Mouse (Mus musculus) mouse trophoblast stem cell (cell line): ENCODE measurements around the gene Osr1.

Experiments used
- in situ Hi-C, 2 experiments: fragments of 300-500 bp; cut with MseI, MboI; formaldehyde crosslinking; loops; 2 replicates in 1 of 2; 3 replicates in 1 of 2; pipeline ENCODE4 v1.15.1; 2025

Gene Osr1

GRCm38 (mm10) chr12:9569971-9570370 lies at the start of gene Osr1:
Gene Osr1, plus strand, starts transcription at chr12:9570116.
- in situ Hi-C loops = loop anchor here in 1 of 2 experiments (25.0 kb wide), 1 partner anchor 867 kb away; no protein-coding TSS in a partner anchor

- in situ Hi-C loops = loop anchor here in 1 of 2 experiments (25.0 kb wide), 1 partner anchor 887 kb away; no protein-coding TSS in a partner anchor
These were observed 19.6 kb upstream of the Osr1 start for GRCm38 (mm10) chr12:9550328-9550727.

- in situ Hi-C loops = loop anchor here in 1 of 2 experiments (25.0 kb wide), 1 partner anchor 872 kb away; no protein-coding TSS in a partner anchor
These were observed 5.0 kb upstream of the Osr1 start for GRCm38 (mm10) chr12:9564956-9565355.

GRCm38 (mm10) chr12:9570496-9570995 lies 630 bp downstream of the Osr1 start:
- in situ Hi-C loops = loop anchor here in 1 of 2 experiments (25.0 kb wide), 1 partner anchor 867 kb away; no protein-coding TSS in a partner anchor

- in situ Hi-C loops = loop anchor here in 1 of 2 experiments (25.0 kb wide), 1 partner anchor 866 kb away; no protein-coding TSS in a partner anchor
These were observed 1.5 kb downstream of the Osr1 start for GRCm38 (mm10) chr12:9571276-9571940.

- in situ Hi-C loops = loop anchor here in 1 of 2 experiments (25.0 kb wide), 1 partner anchor 865 kb away; no protein-coding TSS in a partner anchor
These were observed 2.1 kb downstream of the Osr1 start for GRCm38 (mm10) chr12:9572022-9572421.

GRCm38 (mm10) chr12:9573682-9574081 lies 3.8 kb downstream of the Osr1 start:
- in situ Hi-C loops = loop anchor here in 1 of 2 experiments (25.0 kb wide), 1 partner anchor 864 kb away; no protein-coding TSS in a partner anchor

GRCm38 (mm10) chr12:9574244-9574871 lies 4.4 kb downstream of the Osr1 start:
- in situ Hi-C loops = loop anchor here in 1 of 2 experiments (25.0 kb wide), 1 partner anchor 863 kb away; no protein-coding TSS in a partner anchor

GRCm38 (mm10) chr12:9575158-9576042 lies 5.5 kb downstream of the Osr1 start:
- in situ Hi-C loops = no loop called here

GRCm38 (mm10) chr12:9576043-9576538 lies 6.2 kb downstream of the Osr1 start:
- in situ Hi-C loops = no loop called here

- in situ Hi-C loops = no loop called here
These were observed 7.7 kb downstream of the Osr1 start for GRCm38 (mm10) chr12:9577610-9578009.

- in situ Hi-C loops = no loop called here
These were observed 8.7 kb downstream of the Osr1 start for GRCm38 (mm10) chr12:9578591-9578990.

GRCm38 (mm10) chr12:9579301-9580030 lies 9.6 kb downstream of the Osr1 start:
- in situ Hi-C loops = no loop called here

GRCm38 (mm10) chr12:9580041-9580905 lies 10.4 kb downstream of the Osr1 start:
- in situ Hi-C loops = no loop called here

- in situ Hi-C loops = no loop called here
These were observed 11.1 kb downstream of the Osr1 start for GRCm38 (mm10) chr12:9581011-9581410.

GRCm38 (mm10) chr12:9581506-9581905 lies 11.6 kb downstream of the Osr1 start:
- in situ Hi-C loops = no loop called here

- in situ Hi-C loops = no loop called here
These were observed 12.5 kb downstream of the Osr1 start for GRCm38 (mm10) chr12:9582248-9582995.

- in situ Hi-C loops = no loop called here
These were observed 13.5 kb downstream of the Osr1 start for GRCm38 (mm10) chr12:9583380-9583779.
